23 mouse cellular contexts compared by ENCODE assay signal in genomic region chr10:22017469-22018159, GRCm38 (mm10). TPM values are rescaled to one million over a fixed set of nuclear protein-coding genes. Genes with fewer than 3 reads are reported as not detected.
DNase-seq lines count a peak whose midpoint lies in the region; ATAC-seq and TF ChIP-seq lines count a peak whose summit lies in the region.
"Had no signal": no experiment of that assay in that cellular context is flagged by ENCODE, and none has a peak within 500 bp of the region (broad histone marks: within the 10 kb centered on the region; RNA-seq: fewer than 3 reads in every experiment).

No protein-coding gene starts in this region.

- H3K27me3 ChIP-seq in kidney, adult 2 months (replicated peaks; ENCODE audit: control insufficient read depth, insufficient read depth, low read length), result no peaks in the 10 kb centered on the region
- no peaks in the 10 kb centered on the region; the same call in 1 of the 2 replicates for H3K27me3 ChIP-seq in midbrain, embryonic 13.5 days
- H3K27me3 ChIP-seq: heart, embryonic 12.5 days had no signal

- H3K9me3 ChIP-seq in midbrain, embryonic 13.5 days, result no peaks in the 10 kb centered on the region
- H3K9me3 ChIP-seq: heart, embryonic 12.5 days had no signal

- no peak overlapping the region for H3K4me3 ChIP-seq in kidney, adult 2 months (ENCODE audit: insufficient read depth, low read depth, low read length)
- H3K4me3 ChIP-seq in midbrain, embryonic 13.5 days (replicated peaks), result no peak overlapping the region
- H3K4me3 ChIP-seq: heart, embryonic 12.5 days; myocyte had no signal

- TF ChIP-seq POLR2A in kidney, adult 2 months (IDR thresholded peaks at IDR 0.05; ENCODE audit: low read depth, low read length), result no peak

- H3K4me1 ChIP-seq in kidney, adult 2 months (ENCODE audit: control insufficient read depth, insufficient read depth, low read length), result peaks cover 4% of the 10 kb centered on the region; the same call in 1 of the 2 replicates
- 0 out of 2 replicates have a peak, but pooled peaks cover 7% of the 10 kb centered on the region for H3K4me1 ChIP-seq in midbrain, embryonic 13.5 days (replicated peaks)
- H3K4me1 ChIP-seq: heart, embryonic 12.5 days had no signal

- no peak overlapping the region for H3K4me2 ChIP-seq in midbrain, embryonic 13.5 days (replicated peaks)
- H3K4me2 ChIP-seq: heart, embryonic 12.5 days; lung, embryonic 14.5 days had no signal

- 41% methylated on average over 16 of the region's 16 CpGs for WGBS in kidney, adult 2 months
- whole genome bisulfite sequencing in midbrain, embryonic 13.5 days, result 35% methylated on average over 16 of the region's 16 CpGs

- peak overlapping the region; percentile 12; the same call in 1 of the 2 replicates for H3K27ac ChIP-seq in kidney, adult 2 months (ENCODE audit: insufficient read depth, low read depth, low read length)
- no peak overlapping the region for H3K27ac ChIP-seq in midbrain, embryonic 13.5 days

- TF ChIP-seq CTCF in kidney, adult 2 months (conservative IDR thresholded peaks at IDR 0.05; ENCODE audit: insufficient read depth, insufficient read length, low read depth, low read length), result no peak

- peak; percentile 58 for ATAC-seq in midbrain, embryonic 13.5 days

- no peaks in the 10 kb centered on the region for H3K36me3 ChIP-seq in kidney, adult 2 months (ENCODE audit: control insufficient read depth, insufficient read depth, low read length)
- H3K36me3 ChIP-seq in midbrain, embryonic 13.5 days, result no peaks in the 10 kb centered on the region
- H3K36me3 ChIP-seq: heart, embryonic 12.5 days had no signal

- H3K9ac ChIP-seq in midbrain, embryonic 13.5 days (replicated peaks), result no peak overlapping the region
- H3K9ac ChIP-seq: heart, embryonic 12.5 days; lung, embryonic 14.5 days had no signal

- peak; percentile 5 for DNase-seq in adrenal gland, postnatal 25 days
- no peak for DNase-seq in adrenal gland, adult 18-20 months (ENCODE audit: low spot score in 2 of 2)
- DNase-seq in kidney, adult 2 months, result peak; percentile 31
- no peak for DNase-seq in kidney, adult 9 months
- peak; percentile 25 for DNase-seq in Muller cell, postnatal 12 days (ENCODE audit: inconsistent ontology term)
- no peak for DNase-seq in left cerebral cortex, adult 8-10 months (ENCODE audit: low spot score in 2 of 2)
- DNase-seq in c-Kit-positive CD71-positive TER-119-positive erythroid progenitor cells, embryonic 14.5 days (ENCODE audit: low spot score), result no peak
- DNase-seq: cerebellum, adult 11 months; cerebellum, postnatal 36 days; gastrocnemius, postnatal 25 days; heart, postnatal 36 days; kidney, postnatal 25 days; layer of hippocampus, adult 9-11 months; liver; lung, embryonic 14.5 days had no signal

RNA-seq across cellular contexts. Expression of gene 4930444G20Rik, which starts 50.3 kb away (rescaled TPM):
- total RNA-seq in adrenal gland, postnatal 25 days (2021), result not detected in 2 replicates
- total RNA-seq in adrenal gland, adult 18-20 months (2021), result not detected
- not detected in 2 replicates for polyA plus RNA-seq in kidney, adult 2 months (2012; rRNA removed)
- polyA plus RNA-seq in midbrain, embryonic 13.5 days (2015; fragmentation: Nextera tagmentation; extraction: Ambion mirVana), result not detected in 2 replicates
- not detected for total RNA-seq in left cerebral cortex, adult 8-10 months (2022)
- total RNA-seq: adrenal gland, postnatal 36 days; gastrocnemius, postnatal 25 days; heart, postnatal 36 days; left cerebral cortex, postnatal 25 days; megakaryocyte progenitor cell, adult 5-6 weeks had no signal
- polyA plus RNA-seq: frontal cortex, adult 2 months; heart, embryonic 12.5 days; lung, embryonic 14.5 days; myocyte; urinary bladder, adult 2 months had no signal

Comparison
In these comparisons a context has a peak if more than half of its experiments do, and no peak if none do; other contexts are left out.
1. DNase-seq: peak in adrenal gland, postnatal 25 days (single experiment), kidney, adult 2 months (single experiment) and Muller cell, postnatal 12 days (single experiment); none in adrenal gland, adult 18-20 months (0 of 2), kidney, adult 9 months (single experiment), left cerebral cortex, adult 8-10 months (0 of 2) and c-Kit-positive CD71-positive TER-119-positive erythroid progenitor cells, embryonic 14.5 days (single experiment).